Mouse (Mus musculus) olfactory bulb, adult 2 months (tissue): ENCODE data around the gene Kat2b.

Experiments
- CTCF ChIP-seq: fragments of 200-500 bp; IDR thresholded peaks from 2 replicates; pipeline ENCODE4 v1.5.1; 2012; ENCODE audit warnings: low read depth, mild to moderate bottlenecking, low read length, moderate library complexity; ENCODE audit not compliant: insufficient read depth
- POLR2A ChIP-seq: fragments of 200-500 bp; IDR thresholded peaks from 2 replicates; pipeline ENCODE4 v1.6.1; 2012; ENCODE audit warnings: mild to moderate bottlenecking, low read depth, low read length, moderate library complexity; ENCODE audit not compliant: insufficient read depth

DNA sequence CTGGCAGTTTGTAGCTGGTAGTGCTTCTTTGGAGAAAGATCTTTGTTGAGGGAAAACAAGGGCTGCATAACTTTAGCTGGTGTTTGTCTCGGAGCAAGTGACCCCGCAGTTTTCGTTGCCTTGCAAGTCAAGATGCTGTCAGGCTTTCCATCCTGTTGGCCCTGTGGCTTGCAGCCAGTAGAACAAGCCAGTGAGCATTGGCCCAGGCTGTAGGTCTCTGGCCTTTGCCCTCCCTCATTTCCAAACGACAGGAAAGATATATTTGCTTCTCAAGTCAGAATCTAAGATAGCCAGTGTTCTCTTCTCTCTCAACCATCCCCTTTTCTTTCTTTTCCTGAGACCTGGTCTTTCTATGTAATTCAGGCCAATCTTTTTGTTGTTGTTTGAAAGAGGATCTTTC, 60.8 kb downstream of the Kat2b start:
- no peak for TF ChIP-seq CTCF
- TF ChIP-seq POLR2A = no peak
